Mouse (Mus musculus) frontal cortex, postnatal 14 days (tissue): ENCODE results near the gene Crispld2.

Source experiments
- DNase-seq, 2 experiments: peaks; one replicate each; pipeline ENCODE4 v3.0.0; 2022; ENCODE audit warnings: low spot score in 2 of 2

Crispld2 gene

GRCm38 (mm10) chr8:120000461-120000860, 8.2 kb downstream of the Crispld2 start:
- DNase-seq = no peak

- DNase-seq = no peak
Observed at GRCm38 (mm10) chr8:120001712-120002111, 9.5 kb downstream of the Crispld2 start.

GRCm38 (mm10) chr8:120002348-120002747, 10.1 kb downstream of the Crispld2 start:
- no peak for DNase-seq

- DNase-seq = no peak
Observed at GRCm38 (mm10) chr8:120004154-120004702, 12.0 kb downstream of the Crispld2 start.

GRCm38 (mm10) chr8:120004705-120005381, 12.6 kb downstream of the Crispld2 start:
- DNase-seq = no peak

GRCm38 (mm10) chr8:120006645-120007160, 14.5 kb downstream of the Crispld2 start:
- DNase-seq = no peak

- no peak for DNase-seq
Observed at GRCm38 (mm10) chr8:120007178-120007577, 14.9 kb downstream of the Crispld2 start.

GRCm38 (mm10) chr8:120009284-120009683, 17.0 kb downstream of the Crispld2 start:
- no peak for DNase-seq

- no peak for DNase-seq
Observed at GRCm38 (mm10) chr8:120012491-120012890, 20.3 kb downstream of the Crispld2 start.

GRCm38 (mm10) chr8:120012927-120013326, 20.7 kb downstream of the Crispld2 start:
- no peak for DNase-seq

GRCm38 (mm10) chr8:120014267-120015023, 22.2 kb downstream of the Crispld2 start:
- no peak for DNase-seq

GRCm38 (mm10) chr8:120015916-120016315, 23.7 kb downstream of the Crispld2 start:
- DNase-seq = no peak

- DNase-seq = no peak
Observed at GRCm38 (mm10) chr8:120016424-120016823, 24.2 kb downstream of the Crispld2 start.

- no peak for DNase-seq
Observed at GRCm38 (mm10) chr8:120017349-120017748, 25.1 kb downstream of the Crispld2 start.

GRCm38 (mm10) chr8:120017786-120018185, 25.5 kb downstream of the Crispld2 start:
- DNase-seq = no peak

- DNase-seq = no peak
Observed at GRCm38 (mm10) chr8:120018379-120018778, 26.1 kb downstream of the Crispld2 start.

GRCm38 (mm10) chr8:120019297-120019696, 27.1 kb downstream of the Crispld2 start:
- DNase-seq = peak in 1 of 2 experiments; percentile 17

- DNase-seq = no peak
Observed at GRCm38 (mm10) chr8:120020298-120020697, 28.1 kb downstream of the Crispld2 start.

- no peak for DNase-seq
Observed at GRCm38 (mm10) chr8:120026199-120026598, 34.0 kb downstream of the Crispld2 start.

GRCm38 (mm10) chr8:120026991-120027390, 34.8 kb downstream of the Crispld2 start:
- no peak for DNase-seq

GRCm38 (mm10) chr8:120030447-120030846, 38.2 kb downstream of the Crispld2 start:
- no peak for DNase-seq

- no peak for DNase-seq
Observed at GRCm38 (mm10) chr8:120032549-120033208, 40.4 kb downstream of the Crispld2 start.
